Mouse (Mus musculus): ENCODE measurements around the gene Lin7a.

- no peak for TF ChIP-seq CTCF (IDR thresholded peaks at IDR 0.05; ENCODE audit: control insufficient read depth, insufficient read depth, insufficient read length)
- no peak for TF ChIP-seq USF1 (IDR thresholded peaks at IDR 0.05; ENCODE audit: low read depth)
- no peak for TF ChIP-seq MAX (IDR thresholded peaks at IDR 0.05)
- no peak for TF ChIP-seq MYOD1 (IDR thresholded peaks at IDR 0.05; ENCODE audit: control insufficient read depth, insufficient read length, low read depth)
- TF ChIP-seq CEBPB (IDR thresholded peaks at IDR 0.05; ENCODE audit: low read depth): no peak
Measured at GRCm38 (mm10) chr10:107251271-107251670, 20.2 kb upstream of the Lin7a start.

Measured in C2C12 (cell line).